1 mouse cellular context compared by ENCODE assay signal in the genomic region with DNA sequence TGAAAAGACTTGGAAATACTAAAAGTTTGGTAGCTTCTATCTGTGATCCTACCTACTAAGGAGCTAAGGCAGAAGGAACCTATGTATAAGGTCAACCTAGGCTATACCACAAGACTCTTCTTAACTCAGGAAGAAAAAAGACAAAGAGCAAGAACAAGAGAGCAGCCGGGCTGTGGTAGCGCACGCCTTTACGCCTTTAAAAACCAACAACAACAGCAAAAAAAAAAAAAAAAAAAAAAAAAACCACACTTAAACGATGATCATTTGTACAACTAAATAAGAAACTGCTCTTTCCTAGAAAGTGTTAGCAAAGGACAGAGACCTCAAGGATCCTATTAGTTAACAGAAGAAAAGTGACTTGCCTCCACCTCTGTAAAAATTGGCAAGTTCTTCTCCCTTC.
TF ChIP-seq lines count a peak whose summit lies in the region.

No protein-coding gene starts in this region.

TF ChIP-seq in MEL, 35 proteins besides CTCF, POLR2A, EP300 and RAD21:
- no peak for TF ChIP-seq MEF2A (IDR thresholded peaks at IDR 0.05; ENCODE audit: extremely low read depth, insufficient replicate concordance, low read depth, low read length, poor library complexity, severe bottlenecking)
- no peak for TF ChIP-seq NELFE (IDR thresholded peaks at IDR 0.05; ENCODE audit: low read depth, low read length)
- no peak for TF ChIP-seq MAX (IDR thresholded peaks at IDR 0.05; ENCODE audit: low read length)
- TF ChIP-seq GATA1 (IDR thresholded peaks at IDR 0.05; ENCODE audit: low read depth, low read length): no peak
- no peak for TF ChIP-seq ZC3H11A (IDR thresholded peaks at IDR 0.05; ENCODE audit: low read depth, low read length)
- peak; percentile 50; the same call in 1 of the 2 replicates for TF ChIP-seq ZNF384 (IDR thresholded peaks at IDR 0.05; ENCODE audit: low read depth, low read length)
